Mouse (Mus musculus) heart, embryonic 12.5 days (tissue): ENCODE measurements around the gene Mtif3. TPM values are rescaled to one million over a fixed set of nuclear protein-coding genes. Genes with fewer than 3 reads are reported as not detected.
"Not testable (repeated sequence)": the region's sequence is repeated elsewhere in the genome, so short reads cannot be mapped to it uniquely, and the experiment has no call there.

Experiments used
- ATAC-seq: fragments of 200-750 bp; cut with Nextera tagmentation; 2 replicates; pipeline ENCODE4 v1.8.0; 2017; ENCODE audit warnings: moderate TSS enrichment, moderate library complexity; ENCODE audit not compliant: insufficient number of reproducible peaks, low FRiP score
- H3K27ac ChIP-seq: fragments of 300-500 bp; sonication (generic); 2 replicates; pipeline ENCODE4 v1.5.1; 2016; ENCODE audit warnings: mild to moderate bottlenecking, moderate library complexity; ENCODE audit not compliant: poor library complexity, severe bottlenecking
- H3K27me3 ChIP-seq: fragments of 300-500 bp; sonication (generic); replicated peaks from 2 replicates; pipeline ENCODE4 v1.6.1; 2016; ENCODE audit warnings: mild to moderate bottlenecking, moderate library complexity
- H3K36me3 ChIP-seq: fragments of 300-500 bp; sonication (generic); 2 replicates; pipeline ENCODE4 v1.6.1; 2016; ENCODE audit warnings: mild to moderate bottlenecking, moderate library complexity
- H3K4me1 ChIP-seq: fragments of 300-500 bp; sonication (generic); replicated peaks from 2 replicates; pipeline ENCODE4 v1.6.1; 2016; ENCODE audit warnings: mild to moderate bottlenecking
- H3K4me2 ChIP-seq: fragments of 300-500 bp; sonication (generic); 2 replicates; pipeline ENCODE4 v1.6.1; 2016; ENCODE audit warnings: mild to moderate bottlenecking, moderate library complexity
- H3K4me3 ChIP-seq: fragments of 300-500 bp; sonication (generic); 2 replicates; pipeline ENCODE4 v1.5.1; 2016; ENCODE audit warnings: mild to moderate bottlenecking
- H3K9ac ChIP-seq: fragments of 300-500 bp; sonication (generic); 2 replicates; pipeline ENCODE4 v1.6.1; 2016; ENCODE audit warnings: mild to moderate bottlenecking, moderate library complexity
- H3K9me3 ChIP-seq: fragments of 300-500 bp; sonication (generic); replicated peaks from 2 replicates; pipeline ENCODE4 v1.6.1; 2016; ENCODE audit warnings: mild to moderate bottlenecking, moderate library complexity
- WGBS: fragments of 180-500 bp; shearing (Covaris S2); methylation state at CpG from one replicate; pipeline ENCODE4 v1.1.7; 2016; 5-methylcytosine and 5-hydroxymethylcytosine counted together
- polyA plus RNA-seq: library from polyadenylated mRNA; unstranded; fragments of >200 nt; fragmentation: Nextera tagmentation; extraction: Ambion mirVana; gene quantifications from 2 replicates; pipeline ENCODE4 v1.2.1, GENCODE M21; 2016

Mtif3 gene
- polyA plus RNA-seq, 1 experiment from 2014 or later: 17.1 TPM

DNA sequence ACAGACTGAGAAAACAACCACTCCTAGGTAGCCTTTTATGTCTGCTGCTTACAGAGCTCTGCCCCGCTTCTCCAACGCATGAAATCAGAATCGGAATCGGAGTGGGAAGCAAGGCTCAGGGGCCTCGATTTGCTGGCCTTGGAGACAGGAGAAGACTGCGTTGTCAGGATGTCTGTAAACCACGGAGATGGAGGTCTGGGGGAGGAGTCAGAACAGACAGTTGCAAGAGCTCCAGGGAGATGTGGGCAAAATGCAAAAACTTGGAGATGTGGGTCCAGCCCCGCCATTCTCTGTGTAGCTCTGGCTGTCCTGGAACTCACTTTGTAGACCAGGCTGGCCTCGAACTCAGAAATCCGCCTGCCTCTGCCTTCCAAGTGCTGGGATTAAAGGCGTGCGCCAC is 30.1 kb downstream of the Mtif3 start:
- no peak overlapping the region for H3K27ac ChIP-seq
- no peaks in the 10 kb centered on the region for H3K36me3 ChIP-seq
- H3K4me1 ChIP-seq: no peaks in the 10 kb centered on the region
- no peak overlapping the region for H3K9ac ChIP-seq
- no peaks in the 10 kb centered on the region for H3K9me3 ChIP-seq
- H3K4me2 ChIP-seq: no peak overlapping the region
- no peak overlapping the region for H3K4me3 ChIP-seq
- no peak for ATAC-seq
- H3K27me3 ChIP-seq: no peaks in the 10 kb centered on the region; the same call in 1 of the 2 replicates
- 77% methylated on average over 12 of the region's 12 CpGs for WGBS

- Histone ChIP-seq H3K27ac (no peak overlapping the region), H3K9me3 (no peaks in the 10 kb centered on the region), H3K4me2 (no peak overlapping the region), H3K4me1 (no peaks in the 10 kb centered on the region), H3K9ac (no peak overlapping the region), H3K27me3 (no peaks in the 10 kb centered on the region; the same call in 1 of the 2 replicates), H3K36me3 (no peaks in the 10 kb centered on the region), H3K4me3 (no peak overlapping the region)
- WGBS: 60% methylated on average over 16 of the region's 16 CpGs
- no peak for ATAC-seq
These were observed 31.6 kb downstream of the Mtif3 start for GRCm38 (mm10) chr5:146931904-146932553.

- Histone ChIP-seq H3K9ac (no peak overlapping the region), H3K4me1 (no peaks in the 10 kb centered on the region), H3K9me3 (no peaks in the 10 kb centered on the region), H3K4me2 (no peak overlapping the region), H3K36me3 (no peaks in the 10 kb centered on the region), H3K27ac (no peak overlapping the region), H3K27me3 (no peaks in the 10 kb centered on the region), H3K4me3 (no peak overlapping the region)
- ATAC-seq: no peak
- WGBS: 79% methylated on average over 7 of the region's 7 CpGs
These were observed 32.2 kb downstream of the Mtif3 start for GRCm38 (mm10) chr5:146931422-146931821.

- H3K27ac ChIP-seq: no peak overlapping the region
- no peak overlapping the region for H3K9ac ChIP-seq
- WGBS: 85% methylated on average over 5 of the region's 5 CpGs
- no peaks in the 10 kb centered on the region for H3K36me3 ChIP-seq
- H3K4me3 ChIP-seq: no peak overlapping the region
- no peaks in the 10 kb centered on the region for H3K4me1 ChIP-seq
- no peak for ATAC-seq
- no peaks in the 10 kb centered on the region for H3K27me3 ChIP-seq
- 0 out of 2 replicates have a peak, but pooled peaks cover 3% of the 10 kb centered on the region for H3K9me3 ChIP-seq
- no peak overlapping the region for H3K4me2 ChIP-seq
These were observed 36.9 kb downstream of the Mtif3 start for GRCm38 (mm10) chr5:146926673-146927072.

DNA sequence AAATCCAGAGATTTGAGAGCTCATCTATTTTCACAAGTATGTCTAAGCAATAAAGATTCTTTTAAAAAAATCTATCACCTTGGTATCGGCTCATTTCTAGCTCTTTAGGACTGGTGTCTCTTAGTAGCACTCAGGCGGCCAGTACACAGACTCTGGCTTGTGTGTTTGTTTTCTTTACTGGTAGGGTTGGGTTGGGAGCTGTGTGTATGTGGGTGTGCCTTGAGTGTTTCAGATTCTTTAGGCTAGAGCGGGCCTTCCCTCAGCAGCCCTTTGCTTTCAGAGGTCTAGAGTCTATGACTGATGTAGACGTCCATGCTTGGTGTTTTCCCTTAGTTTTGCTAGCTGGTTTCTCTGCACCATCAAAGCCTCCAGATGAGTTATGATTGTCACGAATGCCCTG is 40.1 kb downstream of the Mtif3 start:
- no peak for ATAC-seq
- Histone ChIP-seq H3K4me3 (no peak overlapping the region), H3K36me3 (no peaks in the 10 kb centered on the region), H3K4me2 (no peak overlapping the region), H3K9me3 (0 out of 2 replicates have a peak, but pooled peaks cover 3% of the 10 kb centered on the region), H3K27me3 (no peaks in the 10 kb centered on the region), H3K27ac (no peak overlapping the region), H3K9ac (no peak overlapping the region), H3K4me1 (peaks cover 13% of the 10 kb centered on the region)
- WGBS: 61% methylated on average over 5 of the region's 5 CpGs

GRCm38 (mm10) chr5:146921224-146921623 is 42.4 kb downstream of the Mtif3 start:
- Histone ChIP-seq H3K9ac (no peak overlapping the region), H3K4me1 (peaks cover 13% of the 10 kb centered on the region), H3K27me3 (no peaks in the 10 kb centered on the region), H3K4me3 (no peak overlapping the region), H3K9me3 (0 out of 2 replicates have a peak, but pooled peaks cover 3% of the 10 kb centered on the region), H3K36me3 (no peaks in the 10 kb centered on the region), H3K4me2 (peak overlapping the region; percentile 81), H3K27ac (no peak overlapping the region)
- ATAC-seq: no peak
- WGBS: 58% methylated on average over 8 of the region's 8 CpGs

GRCm38 (mm10) chr5:146920314-146921161 is 43.1 kb downstream of the Mtif3 start:
- peak; percentile 39 for ATAC-seq
- 3% methylated on average over 20 of the region's 27 CpGs for WGBS

GRCm38 (mm10) chr5:146919874-146920273 is 43.7 kb downstream of the Mtif3 start:
- peak overlapping the region; percentile 81 for H3K4me2 ChIP-seq
- H3K36me3 ChIP-seq: no peaks in the 10 kb centered on the region
- H3K27me3 ChIP-seq: no peaks in the 10 kb centered on the region
- H3K4me1 ChIP-seq: peaks cover 13% of the 10 kb centered on the region
- H3K4me3 ChIP-seq: peak overlapping the region; percentile 41
- 0 out of 2 replicates have a peak, but pooled peaks cover 3% of the 10 kb centered on the region for H3K9me3 ChIP-seq
- ATAC-seq: no peak
- H3K9ac ChIP-seq: no peak overlapping the region
- H3K27ac ChIP-seq: no peak overlapping the region
- 7% methylated on average over 6 of the region's 6 CpGs for WGBS

More at GRCm38 (mm10) chr5:146920314-146921161, 43.1 kb downstream of the Mtif3 start:
- Histone ChIP-seq H3K36me3 (no peaks in the 10 kb centered on the region), H3K27ac (no peak overlapping the region), H3K4me1 (peaks cover 13% of the 10 kb centered on the region), H3K27me3 (no peaks in the 10 kb centered on the region), H3K4me2 (peak overlapping the region; percentile 81), H3K4me3 (peak overlapping the region; percentile 41), H3K9ac (no peak overlapping the region), H3K9me3 (0 out of 2 replicates have a peak, but pooled peaks cover 3% of the 10 kb centered on the region)

GRCm38 (mm10) chr5:146917357-146917756 is 46.2 kb downstream of the Mtif3 start:
- H3K4me1 ChIP-seq: peaks cover 14% of the 10 kb centered on the region
- WGBS: 77% methylated on average over 6 of the region's 6 CpGs
- H3K4me3 ChIP-seq, H3K27me3 ChIP-seq, H3K9me3 ChIP-seq, ATAC-seq, H3K9ac ChIP-seq, H3K36me3 ChIP-seq, H3K4me2 ChIP-seq, H3K27ac ChIP-seq: not testable (repeated sequence)

DNA sequence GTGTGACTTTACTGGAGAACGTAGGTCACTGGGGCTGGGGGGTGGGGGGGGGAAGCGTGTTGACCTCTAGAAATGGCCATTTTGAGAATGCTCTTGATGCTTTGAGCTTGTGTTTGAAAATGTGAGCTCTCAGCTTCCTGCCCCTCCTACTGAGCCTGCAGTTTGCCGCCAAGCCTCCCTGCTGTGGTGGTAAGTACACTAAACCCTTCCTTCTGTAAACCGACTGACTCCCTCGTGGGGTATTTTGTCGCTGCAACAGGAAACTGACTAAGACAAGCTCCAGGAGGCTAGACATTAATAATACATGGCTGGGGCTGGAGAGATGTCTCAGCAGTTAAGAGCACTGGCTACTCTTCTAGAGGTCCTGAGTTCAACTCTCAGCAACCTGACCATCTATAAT is 46.8 kb downstream of the Mtif3 start:
- Histone ChIP-seq H3K9me3 (no peaks in the 10 kb centered on the region), H3K4me1 (peaks cover 17% of the 10 kb centered on the region), H3K27me3 (peaks cover 7% of the 10 kb centered on the region; the same call in 1 of the 2 replicates), H3K4me3 (no peak overlapping the region), H3K36me3 (no peaks in the 10 kb centered on the region), H3K9ac (no peak overlapping the region), H3K4me2 (no peak overlapping the region), H3K27ac (no peak overlapping the region)
- no peak for ATAC-seq
- WGBS: 26% methylated on average over 6 of the region's 6 CpGs

DNA sequence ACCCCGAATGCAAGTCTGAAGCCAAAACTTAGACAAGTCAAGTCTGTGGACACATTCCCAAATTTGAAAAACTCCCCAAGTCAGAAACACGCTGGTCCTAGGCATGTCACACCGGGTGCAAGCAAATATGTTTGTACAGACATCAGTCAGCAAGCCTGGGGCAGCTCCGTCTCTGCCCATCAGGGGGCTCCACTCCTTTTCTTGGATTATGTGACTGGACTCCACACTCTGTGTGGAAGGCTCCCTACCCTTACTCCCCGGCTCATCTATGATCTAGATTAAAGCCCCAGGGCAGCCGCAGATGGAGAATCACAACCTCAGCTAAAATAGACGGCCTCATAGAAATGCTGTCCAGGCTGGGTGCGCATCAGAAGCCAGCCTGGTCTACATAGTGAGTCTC is 47.3 kb downstream of the Mtif3 start:
- no peaks in the 10 kb centered on the region for H3K36me3 ChIP-seq
- peaks cover 17% of the 10 kb centered on the region for H3K4me1 ChIP-seq
- 60% methylated on average over 8 of the region's 8 CpGs for WGBS
- H3K4me2 ChIP-seq: no peak overlapping the region
- no peak overlapping the region for H3K9ac ChIP-seq
- H3K9me3 ChIP-seq: no peaks in the 10 kb centered on the region
- H3K27ac ChIP-seq: no peak overlapping the region
- no peak overlapping the region for H3K4me3 ChIP-seq
- H3K27me3 ChIP-seq: peaks cover 7% of the 10 kb centered on the region; the same call in 1 of the 2 replicates
- ATAC-seq: no peak
